Mouse (Mus musculus): ENCODE data around the gene Fam198a.
A peak's percentile ranks its signal among the peaks of the same experiment; 100 is the strongest.

Fam198a gene

DNA sequence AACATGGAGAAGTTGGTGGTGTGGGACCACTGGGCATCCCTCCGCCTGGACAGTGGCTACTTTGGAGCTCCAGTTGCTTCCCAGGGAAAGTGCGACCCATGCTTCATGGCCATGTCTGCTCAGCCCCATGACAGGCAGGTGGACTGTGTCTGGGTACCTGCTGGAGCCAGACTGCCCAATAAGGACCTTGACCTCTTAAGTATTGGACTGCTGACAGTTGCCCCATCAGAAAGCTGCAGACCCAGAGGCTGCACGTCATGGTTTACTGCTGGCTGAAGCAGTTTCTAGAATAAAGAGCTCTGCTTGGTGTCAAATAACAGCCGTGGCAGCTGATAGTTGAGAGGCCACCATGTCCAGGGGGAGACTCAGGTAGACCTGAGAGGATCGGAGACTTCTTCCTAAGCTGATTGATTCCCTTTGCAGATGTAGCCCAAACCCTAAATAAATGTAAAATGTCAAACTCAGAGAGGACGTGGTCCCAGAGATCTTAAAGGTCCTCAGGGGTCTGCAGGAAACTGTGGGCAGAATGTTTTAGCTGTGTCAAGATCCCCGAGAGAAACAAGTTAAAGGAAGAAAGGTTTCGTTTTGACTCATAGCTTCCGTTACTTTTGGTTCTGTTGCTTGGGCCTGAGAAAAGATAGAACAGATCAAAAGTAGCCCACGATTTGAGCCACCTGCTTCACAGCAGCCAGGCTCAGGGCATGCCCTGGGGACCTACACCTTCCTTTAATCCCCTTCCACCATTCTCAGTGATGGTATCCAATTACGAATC lies 24.0 kb upstream of the Fam198a start:
- no peak for DNase-seq

DNA sequence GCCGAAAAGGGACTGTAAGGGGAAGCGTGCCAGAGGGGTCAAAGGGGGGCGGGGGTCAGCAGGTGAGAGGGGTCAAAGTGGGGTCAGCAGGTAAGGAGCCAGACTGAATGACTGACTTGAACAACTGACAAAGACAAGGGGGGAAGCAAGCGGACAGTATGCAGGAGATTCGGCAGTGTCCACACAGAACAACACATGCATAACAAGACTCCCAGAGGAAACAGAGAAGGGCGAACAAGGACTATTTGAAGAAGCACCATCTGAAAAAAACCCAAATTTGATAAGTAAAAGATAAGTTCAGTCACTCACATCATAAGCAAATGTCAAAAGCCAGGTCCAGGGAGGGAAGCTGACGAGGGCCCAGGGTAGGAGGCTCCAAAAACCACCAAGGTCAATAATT lies 23.1 kb upstream of the Fam198a start:
- DNase-seq = no peak

DNA sequence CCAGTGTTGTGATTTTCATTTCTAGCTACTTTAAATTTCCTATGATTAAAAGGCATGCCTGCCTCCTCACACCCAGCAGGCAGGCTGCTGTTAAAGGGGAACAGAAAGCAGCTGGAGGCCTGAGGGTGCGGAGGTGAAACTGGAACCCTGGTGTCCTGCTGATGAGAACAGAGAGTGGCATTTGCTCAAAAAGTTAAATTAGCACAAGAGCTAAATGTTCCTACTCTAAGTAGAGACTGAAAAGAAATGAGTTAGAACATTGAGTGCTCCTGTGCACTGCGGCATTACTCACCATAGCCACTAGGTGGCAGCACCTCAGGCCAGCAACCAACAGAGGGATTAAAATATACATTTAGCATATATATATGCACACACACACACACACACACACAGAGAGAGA lies 22.3 kb upstream of the Fam198a start:
- peak; percentile 52 for DNase-seq

DNA sequence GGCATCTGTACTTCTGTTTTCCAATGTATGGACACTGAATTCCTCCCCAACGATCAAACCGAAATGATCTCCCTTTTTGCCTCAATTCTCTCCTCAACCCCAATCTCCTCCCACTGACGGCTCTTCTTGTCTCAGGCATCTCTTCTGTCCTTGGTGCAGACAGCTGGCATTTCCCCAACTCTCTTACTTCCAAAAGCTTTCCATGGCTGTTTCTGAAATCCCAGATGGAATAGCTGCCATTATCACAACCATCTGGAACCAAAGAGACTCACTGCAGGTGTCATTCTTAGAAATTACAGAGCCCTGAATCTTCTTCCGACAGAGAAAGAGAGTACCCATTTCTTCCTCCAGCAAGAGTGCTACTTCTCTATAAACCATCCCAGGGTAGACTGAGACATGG lies 15.9 kb upstream of the Fam198a start:
- DNase-seq = no peak

DNA sequence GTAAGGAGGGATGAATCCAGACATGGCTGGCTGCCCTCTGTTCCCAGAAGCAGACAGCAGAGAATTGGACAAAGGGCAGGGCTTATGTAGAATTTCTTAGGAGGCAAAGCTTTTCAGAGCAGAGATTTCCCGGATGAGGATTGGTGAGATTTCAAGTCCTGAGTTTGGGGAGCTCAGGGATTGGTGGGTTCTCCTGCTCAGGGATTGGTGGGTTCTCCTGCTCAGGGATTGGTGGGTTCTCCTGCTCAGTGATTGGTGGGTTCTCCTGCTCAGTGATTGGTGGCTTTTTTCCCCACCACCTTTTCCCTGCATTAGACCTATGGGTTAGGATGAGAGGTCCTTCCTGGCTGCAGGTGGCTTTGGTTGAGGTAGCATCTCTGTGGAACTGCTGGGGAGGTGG lies 13.8 kb upstream of the Fam198a start:
- no peak for DNase-seq

DNA sequence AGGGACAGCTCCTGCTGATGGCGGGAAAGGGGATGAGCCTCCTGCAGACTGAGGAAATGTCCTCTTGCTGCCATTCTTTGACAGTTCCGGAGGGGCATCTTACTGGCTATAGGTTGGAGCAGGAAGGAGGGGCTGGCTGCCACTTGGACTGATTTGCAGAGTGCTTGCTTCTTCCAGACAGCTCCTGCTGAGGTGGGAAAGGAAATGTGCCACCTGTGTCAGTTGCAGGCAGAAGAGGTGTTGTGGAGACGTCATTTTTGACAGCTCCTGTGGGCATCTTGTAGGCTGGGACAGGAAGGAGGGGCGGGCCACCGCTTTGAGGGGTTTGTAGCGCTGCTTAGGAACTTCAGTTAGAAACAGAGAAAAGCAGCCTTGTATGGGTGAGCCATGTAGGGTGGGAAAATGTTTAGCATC lies 13.3 kb upstream of the Fam198a start:
- DNase-seq = no peak

DNA sequence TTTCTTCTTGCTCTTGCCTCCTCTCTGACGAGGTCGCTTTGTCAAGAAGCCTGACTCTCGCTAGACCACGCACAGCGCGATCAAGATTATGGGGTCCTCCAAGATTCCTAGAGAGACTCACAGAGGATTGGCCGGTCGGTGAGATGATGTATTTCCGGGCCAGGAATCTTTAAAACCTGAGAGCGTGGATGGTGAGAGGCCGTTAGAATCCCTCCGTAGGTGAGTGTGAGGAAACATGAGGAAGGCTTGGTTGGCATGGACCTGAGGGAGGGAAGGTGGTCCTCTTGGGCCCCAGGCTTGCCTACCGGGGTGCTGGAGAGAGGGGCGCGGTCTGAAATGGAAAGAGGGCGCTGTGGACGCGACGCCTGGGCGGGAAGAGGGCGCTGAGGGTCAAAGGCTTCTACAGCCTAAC lies 12.8 kb upstream of the Fam198a start:
- DNase-seq = peak; percentile 42

DNA sequence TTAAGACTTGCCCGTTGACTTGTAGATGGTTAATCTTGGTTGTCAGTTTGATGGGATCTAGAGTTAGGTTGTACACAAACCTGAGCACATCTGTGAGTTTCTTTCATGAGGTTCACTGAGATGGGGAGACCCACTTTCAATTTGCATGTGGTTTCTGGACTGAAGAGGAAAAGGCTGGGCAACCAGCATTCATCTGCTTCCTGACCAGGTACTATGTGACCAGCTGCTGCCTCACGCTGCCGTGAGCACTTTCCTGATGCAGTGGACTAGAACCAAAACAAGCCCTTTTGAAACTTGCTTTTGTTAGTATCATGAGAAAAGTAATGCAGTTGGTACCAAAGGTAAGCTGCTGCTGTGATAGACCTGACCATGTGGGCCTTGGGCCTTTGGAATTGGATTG lies 7.8 kb upstream of the Fam198a start:
- no peak for DNase-seq

DNA sequence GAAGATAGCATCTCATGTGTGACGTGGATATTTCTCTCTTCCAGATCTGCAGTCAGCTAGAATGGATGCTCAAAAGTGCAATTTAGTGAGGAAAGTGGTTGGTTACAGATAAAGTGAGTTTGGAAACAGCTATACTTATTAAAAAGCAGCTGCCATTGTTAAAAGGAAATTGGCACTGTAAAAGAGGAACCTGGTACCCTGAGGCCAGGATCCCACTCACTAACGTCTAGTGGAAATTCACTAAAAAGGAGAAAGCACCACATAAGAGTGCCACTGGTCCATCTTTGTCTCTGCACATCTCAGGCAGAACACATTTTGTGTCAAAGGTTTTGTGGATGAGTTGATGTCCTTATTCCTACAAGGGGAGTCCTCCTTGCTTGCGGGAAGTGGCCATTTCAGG lies 7.2 kb upstream of the Fam198a start:
- no peak for DNase-seq

DNA sequence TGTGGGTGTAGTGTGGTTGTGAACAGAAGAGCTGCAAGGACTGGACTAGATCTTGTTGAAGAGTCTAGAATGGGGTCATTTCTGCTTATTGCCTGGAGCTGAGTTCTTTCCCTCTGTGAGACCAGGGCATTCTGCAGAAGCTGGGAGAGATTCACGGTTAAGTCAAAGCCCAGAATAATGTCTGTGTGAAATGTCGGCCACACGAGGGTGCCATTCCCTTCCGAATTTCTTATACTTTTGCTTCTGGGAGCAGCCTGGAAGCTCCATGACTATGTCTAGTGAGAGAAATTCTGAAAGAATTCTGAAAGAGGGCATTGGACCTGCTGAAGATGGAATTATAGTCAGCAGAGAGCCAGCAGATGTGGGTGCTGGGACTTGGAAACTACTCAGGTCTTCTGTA lies 3.0 kb upstream of the Fam198a start:
- DNase-seq = peak; percentile 36

DNA sequence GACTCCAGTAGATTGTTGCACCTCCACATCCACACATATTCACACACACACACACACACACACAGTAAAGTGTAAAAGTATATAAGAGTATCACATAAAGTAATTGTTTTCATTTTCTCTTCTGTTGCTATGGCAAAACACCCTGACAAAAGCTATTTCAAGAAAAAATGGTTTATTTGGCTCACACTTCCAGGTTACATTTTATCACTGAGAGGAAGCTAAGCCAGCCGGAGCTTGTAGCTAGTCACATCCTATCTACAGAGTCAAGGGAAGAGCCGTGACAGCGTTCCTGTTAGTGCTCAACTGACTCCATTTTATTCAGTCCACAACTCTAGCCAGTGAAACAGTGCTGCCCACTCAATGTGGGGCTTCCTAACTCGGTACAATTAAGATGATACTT lies 2.4 kb upstream of the Fam198a start:
- no peak for DNase-seq

DNA sequence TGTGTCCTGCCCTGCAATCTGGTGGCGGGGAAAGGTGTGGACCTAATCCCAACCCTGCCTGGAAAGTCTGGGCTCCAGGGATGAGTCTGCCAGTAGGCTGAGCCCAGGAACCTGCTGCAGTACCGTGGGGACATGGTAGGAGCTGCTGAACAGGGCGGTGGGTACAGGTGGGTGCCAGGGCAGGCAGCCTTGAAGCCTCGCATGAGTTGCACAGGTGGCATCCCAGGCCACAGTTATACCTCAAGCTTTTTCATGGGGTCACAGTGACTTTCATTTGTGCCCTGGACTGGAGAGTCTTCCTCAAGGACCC lies 281 bp downstream of the Fam198a start:
- no peak for DNase-seq

DNA sequence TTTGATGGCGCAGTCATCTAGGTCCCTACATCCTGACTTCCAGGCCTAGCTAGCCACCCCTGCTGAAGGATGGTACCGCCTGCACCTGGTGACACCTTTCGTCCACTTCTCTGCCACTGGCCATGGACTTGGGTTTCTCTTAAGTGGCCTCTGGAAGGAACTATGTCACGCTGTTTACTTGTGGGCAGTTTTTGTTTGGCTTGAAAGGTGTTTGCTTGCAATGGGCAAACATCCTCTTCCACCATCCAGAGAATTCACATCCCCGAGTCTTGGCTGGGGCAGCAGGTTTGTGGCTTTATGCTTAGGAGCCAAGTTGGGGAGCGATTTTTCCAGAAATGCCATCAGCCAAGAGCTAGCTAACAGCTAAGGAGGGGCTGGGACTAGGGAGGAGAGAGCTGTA lies 1.8 kb downstream of the Fam198a start:
- no peak for DNase-seq

DNA sequence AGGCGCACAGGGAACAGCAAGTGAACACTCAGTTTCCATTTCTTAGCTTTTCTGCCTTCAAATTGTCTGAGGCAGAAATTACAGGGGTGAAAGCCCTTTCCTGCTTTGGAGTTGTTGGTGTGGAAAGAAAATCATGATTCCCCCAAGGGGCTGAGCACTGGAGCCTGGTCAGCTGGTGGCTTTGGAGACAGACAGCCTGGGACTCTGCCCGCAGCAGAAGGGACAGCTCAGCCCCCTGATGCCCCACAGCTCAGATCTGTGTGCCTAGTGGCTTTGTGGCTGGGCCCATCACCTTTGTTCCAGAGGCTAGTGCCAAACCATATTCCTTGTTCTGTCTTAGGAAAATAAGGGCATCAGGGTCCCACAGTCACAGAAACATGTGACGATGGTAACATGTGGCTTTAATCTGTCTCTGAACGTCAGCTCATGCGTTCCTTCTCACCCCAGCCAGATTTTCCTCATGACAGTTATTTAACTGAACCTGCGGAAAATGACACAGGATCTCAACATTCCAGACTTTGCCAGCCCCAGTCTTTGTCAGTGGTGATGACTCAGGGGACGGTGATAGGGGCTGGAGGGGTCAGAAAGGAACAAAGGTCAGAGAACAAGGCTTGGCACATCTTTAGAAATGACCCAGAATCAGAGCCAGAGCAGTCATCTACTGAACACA lies 9.3 kb downstream of the Fam198a start:
- DNase-seq = no peak

DNA sequence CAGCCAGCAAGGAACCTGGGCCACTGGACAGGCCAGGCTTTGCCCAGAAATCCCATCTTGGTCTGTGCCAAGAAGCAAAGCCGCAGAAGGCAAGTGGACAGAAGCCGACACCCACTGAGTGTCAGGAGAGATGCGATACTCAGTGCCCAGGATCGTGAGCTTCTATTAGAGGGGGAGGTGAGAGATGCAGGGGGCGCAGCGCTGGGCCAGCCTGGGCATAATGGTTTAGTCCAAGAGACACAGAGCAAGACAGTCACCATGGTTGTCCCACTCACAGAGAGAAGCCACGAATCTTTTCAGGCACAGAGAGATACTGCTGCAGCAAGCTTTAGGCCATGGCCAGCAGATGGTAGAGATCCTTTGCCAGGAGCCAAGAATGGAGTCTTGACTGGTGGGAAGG lies 14.2 kb downstream of the Fam198a start:
- DNase-seq = no peak

DNA sequence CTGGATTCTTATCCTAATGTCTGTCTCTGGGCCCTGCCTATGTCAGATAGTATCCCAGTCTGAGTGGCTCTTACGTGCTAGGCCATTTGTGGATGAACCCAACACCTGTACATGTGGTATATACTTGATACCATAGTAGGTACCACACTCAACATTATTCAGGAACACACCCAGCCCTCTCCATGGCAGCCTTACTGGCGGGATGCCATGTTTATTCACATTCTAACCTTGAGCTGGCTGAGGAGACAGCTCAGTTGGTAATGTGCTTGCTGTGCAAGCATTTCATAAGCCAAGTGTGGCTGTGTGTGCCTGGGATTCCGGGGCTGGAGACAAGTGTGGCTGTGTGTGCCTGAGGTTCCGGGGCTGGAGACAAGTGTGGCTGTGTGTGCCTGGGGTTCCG lies 17.5 kb downstream of the Fam198a start:
- DNase-seq = no peak

DNA sequence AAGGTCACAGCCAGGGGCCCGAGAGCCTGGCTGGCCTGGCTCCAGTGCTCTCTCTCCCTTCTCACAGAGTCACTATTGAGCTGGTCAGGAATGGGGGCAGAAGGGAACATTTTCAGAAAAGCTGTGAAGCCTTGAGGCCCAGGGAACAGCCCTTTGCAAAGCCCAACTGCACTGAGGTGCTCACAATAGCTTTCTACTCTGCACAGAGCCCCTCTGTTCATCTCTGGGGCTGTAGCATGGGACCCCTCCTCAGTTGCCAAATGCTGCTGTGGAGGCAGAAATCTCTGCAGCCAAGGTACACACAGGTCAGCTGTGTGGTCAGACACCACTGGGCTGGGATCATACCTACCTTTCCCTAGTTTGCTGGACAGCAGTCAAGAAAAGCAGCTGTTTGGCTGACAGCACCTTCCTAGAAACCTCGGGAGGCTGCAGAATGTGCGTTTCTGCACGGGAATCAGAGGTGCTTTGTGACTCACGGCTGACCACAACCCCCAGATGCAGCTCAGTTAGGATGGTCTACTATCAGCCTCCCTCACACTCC lies 19.1 kb downstream of the Fam198a start:
- no peak for DNase-seq

DNA sequence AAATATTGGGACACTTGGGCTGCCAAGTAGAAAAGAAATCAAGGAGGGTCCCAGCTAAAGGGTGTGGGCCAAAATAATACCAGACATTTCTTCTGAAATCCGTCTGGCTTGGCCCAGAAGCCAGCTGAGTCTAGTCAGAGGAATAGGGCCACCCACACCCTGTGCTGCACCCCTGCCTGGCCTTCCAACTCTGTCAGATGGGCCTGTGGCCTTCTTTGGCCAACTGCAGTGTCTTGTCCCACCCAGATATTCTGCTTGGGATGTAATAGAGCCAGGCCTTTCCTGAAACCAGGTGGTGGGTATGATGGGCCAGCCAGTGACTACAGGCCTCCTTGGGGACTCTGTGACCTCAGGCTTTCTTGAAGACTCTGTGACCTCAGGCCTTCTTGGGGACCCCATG lies 22.4 kb downstream of the Fam198a start:
- DNase-seq = no peak

DNA sequence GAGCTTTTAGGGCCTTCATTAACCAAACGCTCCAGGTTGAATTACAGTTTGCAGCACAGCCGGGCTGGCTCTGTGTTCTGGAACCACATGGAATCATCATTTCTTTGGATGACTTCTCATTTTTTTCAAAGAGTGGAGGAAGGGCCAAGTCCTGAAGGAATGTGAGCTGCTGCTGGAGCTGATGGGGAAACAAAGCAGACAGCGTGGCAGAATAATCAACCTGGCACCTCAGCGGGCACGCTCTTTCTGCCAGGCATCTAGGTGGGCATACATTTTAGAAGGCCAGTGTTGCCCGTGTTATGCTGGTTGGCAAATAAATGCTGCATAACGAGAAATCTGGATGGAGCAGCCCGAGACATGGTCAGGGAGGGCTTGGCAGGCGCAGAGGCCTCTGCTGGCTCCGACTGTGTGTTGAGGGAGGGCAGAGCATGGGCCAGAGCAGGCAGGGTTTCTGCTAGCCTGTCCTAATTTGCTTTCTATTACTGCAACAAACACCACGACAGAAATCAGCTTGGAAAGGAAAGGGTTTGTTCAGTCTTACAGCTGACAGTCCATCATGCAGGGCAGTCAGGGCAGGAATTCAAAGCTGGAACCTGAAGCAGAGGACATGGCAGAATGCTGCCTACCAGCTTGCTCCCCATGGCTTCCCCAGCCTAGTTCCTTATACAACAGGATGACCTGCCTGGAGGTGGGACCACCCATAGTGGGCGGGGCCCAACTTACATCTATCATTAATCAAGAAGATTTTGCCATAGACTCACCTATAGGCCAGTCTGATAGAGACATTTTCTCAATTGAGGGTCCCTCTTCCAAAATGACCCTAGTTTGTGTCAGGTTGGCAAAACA lies 23.6 kb downstream of the Fam198a start:
- no peak for DNase-seq

DNA sequence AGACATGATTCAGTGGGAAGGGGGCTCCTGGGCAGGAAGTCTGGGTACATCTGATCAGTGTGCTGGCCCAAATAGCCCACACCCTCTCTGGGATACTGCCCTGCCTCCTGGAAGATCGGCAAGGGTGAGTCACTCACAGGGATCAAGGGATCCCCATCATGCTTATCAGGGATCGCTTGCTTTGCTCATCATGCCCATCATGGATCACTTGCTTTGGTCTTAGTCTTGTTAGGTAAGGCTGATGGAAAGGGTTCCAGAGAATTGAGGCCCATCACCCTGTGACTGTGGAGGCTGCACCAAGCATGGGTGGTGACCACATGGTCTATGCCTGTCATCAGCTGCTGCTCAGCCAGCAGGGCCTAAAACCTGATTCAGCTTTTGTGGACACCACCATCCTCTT lies 24.5 kb downstream of the Fam198a start:
- DNase-seq = no peak

DNA sequence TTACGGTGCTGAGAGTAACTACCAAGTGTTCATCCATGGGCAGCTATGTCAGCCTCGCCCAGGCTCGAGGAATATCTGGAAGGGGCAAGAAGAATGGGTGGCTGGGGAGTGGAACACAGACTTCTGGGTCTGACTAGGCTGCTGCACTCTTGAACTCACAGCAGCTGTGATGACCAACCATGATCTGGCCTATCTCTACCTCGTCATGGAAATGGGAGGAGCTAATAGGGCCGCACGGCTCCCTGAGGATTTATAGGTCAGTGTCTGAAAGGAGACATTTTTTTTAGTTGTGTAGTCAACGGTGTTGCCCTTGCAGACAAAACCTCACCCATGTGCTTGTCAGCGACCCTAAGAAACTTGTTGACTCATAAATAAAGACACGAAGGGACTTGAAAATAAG lies 30.3 kb downstream of the Fam198a start:
- DNase-seq = no peak

DNA sequence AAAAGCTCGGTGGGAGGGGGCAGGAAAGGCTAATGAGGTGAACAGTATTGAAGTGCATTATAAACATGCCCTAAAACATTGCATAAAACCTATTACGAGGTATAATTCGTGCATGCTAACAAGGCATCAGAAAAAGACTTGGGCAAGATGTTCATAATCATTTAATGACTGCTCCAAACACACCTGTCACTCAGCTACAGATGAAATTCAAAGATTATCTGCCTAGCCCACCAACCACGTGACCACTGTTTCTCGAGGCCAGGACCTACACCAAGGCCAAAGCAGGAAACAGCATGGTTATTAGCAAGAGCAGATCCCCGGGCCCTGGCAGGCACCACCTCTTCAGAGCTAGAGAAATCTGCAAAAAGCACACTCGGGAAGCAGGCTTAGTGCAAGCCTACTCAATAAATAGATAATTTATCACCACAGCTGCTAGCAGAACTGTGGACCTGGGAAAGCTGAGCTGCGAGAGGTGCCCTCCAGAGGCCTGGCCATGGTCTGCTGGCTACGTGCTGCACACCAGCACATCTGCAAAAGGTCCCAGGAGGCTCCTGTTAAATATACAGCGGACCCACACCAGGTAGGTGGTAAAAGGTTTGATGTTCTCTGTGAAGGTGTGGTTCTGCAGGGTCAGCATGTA lies 30.8 kb downstream of the Fam198a start:
- DNase-seq = no peak

DNA sequence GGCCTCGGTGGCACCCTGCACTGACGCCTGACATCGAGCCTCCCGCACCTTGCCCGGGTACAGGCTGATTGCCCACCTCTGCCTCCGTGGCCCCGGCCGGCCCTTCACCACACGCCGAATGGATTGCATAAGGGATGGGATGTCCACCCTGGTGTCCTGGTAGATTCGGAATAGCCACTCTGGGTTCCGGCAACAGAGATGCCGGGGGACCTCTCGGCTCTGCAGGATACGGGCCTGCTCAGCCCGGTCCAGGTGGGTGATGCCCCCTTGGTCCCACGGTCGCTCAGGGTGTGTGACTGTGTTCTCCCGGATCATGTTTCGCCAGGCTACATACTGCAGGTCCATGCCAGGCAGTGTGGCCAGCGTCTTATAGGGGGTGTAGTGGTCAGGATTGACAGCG lies 31.4 kb downstream of the Fam198a start:
- no peak for DNase-seq
